Mouse (Mus musculus) MEL (cell line): Measurements from ENCODE around the gene Mad2l2.

Experiments used
- CTCF ChIP-seq, 3 experiments: IDR thresholded peaks in 2 of 3; conservative IDR thresholded peaks in 1 of 3; 2 replicates each; pipeline ENCODE4 v1.5.1; 2011 to 2012; ENCODE audit warnings: low read length in 3 of 3, low read depth in 2 of 3, mild to moderate bottlenecking in 2 of 3, improper control_type of control experiment in 1 of 3, inconsistent platforms in 1 of 3, mixed read lengths in 1 of 3, moderate library complexity in 1 of 3; ENCODE audit not compliant: control insufficient read depth in 1 of 3, insufficient read depth in 1 of 3, poor library complexity in 1 of 3, severe bottlenecking in 1 of 3
- E2F4 ChIP-seq: IDR thresholded peaks from 2 replicates; pipeline ENCODE4 v1.6.1; 2011; ENCODE audit warnings: low read depth, low read length, improper control_type of control experiment, borderline replicate concordance
- EP300 ChIP-seq, 2 experiments: IDR thresholded peaks; 2 replicates each; pipeline ENCODE4 v1.6.1; 2011; ENCODE audit warnings: improper control_type of control experiment in 2 of 2, low read length in 2 of 2, low read depth in 1 of 2, mild to moderate bottlenecking in 1 of 2
- ETS1 ChIP-seq: IDR thresholded peaks from 2 replicates; pipeline ENCODE4 v1.6.1; 2012; ENCODE audit warnings: low read depth, mild to moderate bottlenecking, inconsistent platforms, low read length, improper control_type of control experiment, moderate library complexity
- GATA1 ChIP-seq: IDR thresholded peaks from 2 replicates; pipeline ENCODE4 v1.6.1; 2011; ENCODE audit warnings: low read depth, low read length, improper control_type of control experiment
- MAZ ChIP-seq: IDR thresholded peaks from 2 replicates; pipeline ENCODE4 v1.6.1; 2012; ENCODE audit warnings: low read depth, mild to moderate bottlenecking, inconsistent platforms, low read length, improper control_type of control experiment
- POLR2A ChIP-seq, 2 experiments: IDR thresholded peaks; 2 replicates each; pipeline ENCODE4 v1.6.1; 2011 to 2012; ENCODE audit warnings: low read length in 2 of 2, mild to moderate bottlenecking in 2 of 2, control low read depth in 1 of 2, improper control_type of control experiment in 1 of 2, low read depth in 1 of 2, moderate library complexity in 1 of 2; ENCODE audit not compliant: control insufficient read depth in 1 of 2, insufficient read depth in 1 of 2, poor library complexity in 1 of 2
- POLR2AphosphoS2 ChIP-seq: IDR thresholded peaks from 2 replicates; pipeline ENCODE4 v1.6.1; 2011; ENCODE audit warnings: low read length, improper control_type of control experiment
- SMC3 ChIP-seq: IDR thresholded peaks from 2 replicates; pipeline ENCODE4 v1.6.1; 2011; ENCODE audit warnings: low read depth, low read length, improper control_type of control experiment
- USF1 ChIP-seq: IDR thresholded peaks from 2 replicates; pipeline ENCODE4 v1.6.1; 2014; ENCODE audit warnings: low read depth, mild to moderate bottlenecking, inconsistent platforms, low read length, improper control_type of control experiment, moderate library complexity
- USF2 ChIP-seq, 2 experiments: IDR thresholded peaks; 2 replicates each; pipeline ENCODE4 v1.6.1; 2011 to 2012; ENCODE audit warnings: improper control_type of control experiment in 2 of 2, low read length in 2 of 2, borderline replicate concordance in 1 of 2, inconsistent platforms in 1 of 2, low read depth in 1 of 2, mild to moderate bottlenecking in 1 of 2; ENCODE audit not compliant: insufficient read depth in 1 of 2
- ZKSCAN1 ChIP-seq: IDR thresholded peaks from 2 replicates; pipeline ENCODE4 v1.6.1; 2012; ENCODE audit warnings: low read depth, mild to moderate bottlenecking, inconsistent platforms, low read length, improper control_type of control experiment, moderate library complexity

DNA sequence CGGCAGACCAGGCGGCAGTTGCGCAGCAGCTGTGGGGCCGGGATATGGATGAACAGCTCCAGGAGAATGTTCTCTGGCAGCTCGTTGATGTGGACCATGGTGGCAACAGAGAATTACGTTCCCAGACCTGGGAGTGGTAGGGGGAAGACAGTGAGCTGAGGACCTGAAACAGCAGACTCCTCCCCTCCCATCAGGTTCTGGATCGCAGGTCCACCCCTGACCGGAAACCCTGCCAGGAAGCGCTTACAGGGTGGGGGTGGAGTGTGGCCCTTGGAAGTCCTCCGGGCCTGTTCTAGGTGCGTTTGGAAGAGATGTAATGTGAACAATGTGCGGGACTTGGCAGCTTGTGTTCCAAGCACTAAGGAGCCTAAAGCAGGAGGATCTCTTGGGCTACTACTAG is 19.4 kb downstream of the Mad2l2 start:
- no peak for TF ChIP-seq CTCF (IDR thresholded peaks at IDR 0.05 in 2 of 3, conservative IDR thresholded peaks at IDR 0.05 in 1 of 3; ENCODE audit: control insufficient read depth in 1 of 3, insufficient read depth in 1 of 3, low read depth in 2 of 3, low read length in 3 of 3, poor library complexity in 1 of 3, severe bottlenecking in 1 of 3)
- TF ChIP-seq POLR2A (IDR thresholded peaks at IDR 0.05; ENCODE audit: control insufficient read depth in 1 of 2, insufficient read depth in 1 of 2, low read depth in 1 of 2, low read length in 2 of 2, poor library complexity in 1 of 2) = no peak
- TF ChIP-seq USF1 = no peak
- TF ChIP-seq USF2 (IDR thresholded peaks at IDR 0.05; ENCODE audit: borderline replicate concordance in 1 of 2, insufficient read depth in 1 of 2, low read depth in 1 of 2, low read length in 2 of 2) = no peak
- no peak for TF ChIP-seq POLR2AphosphoS2
- no peak for TF ChIP-seq MAZ
- no peak for TF ChIP-seq ETS1
- no peak for TF ChIP-seq EP300 (IDR thresholded peaks at IDR 0.05; ENCODE audit: low read depth in 1 of 2, low read length in 2 of 2)
- TF ChIP-seq GATA1 = no peak
- no peak for TF ChIP-seq E2F4
- no peak for TF ChIP-seq SMC3
- no peak for TF ChIP-seq ZKSCAN1
